Mouse (Mus musculus) heart, embryonic 11.5 days (tissue): Measurements from ENCODE around the gene 1190002N15Rik. TPM values are rescaled to one million over a fixed set of nuclear protein-coding genes. Genes with fewer than 3 reads are reported as not detected.

Source experiments
- ATAC-seq: fragments of 200-750 bp; cut with Nextera tagmentation; replicated peaks from 2 replicates; pipeline ENCODE4 v1.8.0; 2017; ENCODE audit warnings: moderate library complexity; ENCODE audit not compliant: insufficient number of reproducible peaks, low FRiP score, low TSS enrichment
- H3K27ac ChIP-seq: fragments of 300-500 bp; sonication (generic); 2 replicates; pipeline ENCODE4 v1.5.1; 2014; ENCODE audit warnings: mild to moderate bottlenecking, low read depth, low read length
- H3K27me3 ChIP-seq: fragments of 300-500 bp; sonication (generic); 2 replicates; pipeline ENCODE4 v1.6.1; 2014; ENCODE audit warnings: mild to moderate bottlenecking, low read length, mixed read lengths; ENCODE audit not compliant: control insufficient read depth, insufficient read depth
- H3K36me3 ChIP-seq: fragments of 300-500 bp; sonication (generic); 2 replicates; pipeline ENCODE4 v1.6.1; 2014; ENCODE audit warnings: mild to moderate bottlenecking, low read length, moderate library complexity, mixed read lengths; ENCODE audit not compliant: control insufficient read depth, insufficient read depth
- H3K4me1 ChIP-seq: fragments of 300-500 bp; sonication (generic); 2 replicates; pipeline ENCODE4 v1.6.1; 2014; ENCODE audit warnings: low read length; ENCODE audit not compliant: control insufficient read depth, insufficient read depth
- H3K4me2 ChIP-seq: fragments of 300-500 bp; sonication (generic); 2 replicates; pipeline ENCODE4 v1.6.1; 2014; ENCODE audit warnings: mild to moderate bottlenecking, moderate library complexity
- H3K4me3 ChIP-seq: fragments of 300-500 bp; sonication (generic); 2 replicates; pipeline ENCODE4 v1.5.1; 2014; ENCODE audit warnings: low read depth, low read length
- H3K9ac ChIP-seq: fragments of 300-500 bp; sonication (generic); 2 replicates; pipeline ENCODE4 v1.6.1; 2014; ENCODE audit warnings: mild to moderate bottlenecking, low read depth, low read length, moderate library complexity
- H3K9me3 ChIP-seq: fragments of 300-500 bp; sonication (generic); replicated peaks from 2 replicates; pipeline ENCODE4 v1.6.1; 2016; ENCODE audit warnings: low read length; ENCODE audit not compliant: control insufficient read depth
- WGBS: fragments of 180-500 bp; shearing (Covaris S2); extraction: QIAGEN DNeasy Blood & Tissue Kit; methylation state at CpG from one replicate; pipeline ENCODE4 v1.1.7; 2014; ENCODE audit not compliant: insufficient replicate concordance; 5-methylcytosine and 5-hydroxymethylcytosine counted together
- polyA plus RNA-seq: library from polyadenylated mRNA; unstranded; fragments of >200 nt; fragmentation: Nextera tagmentation; extraction: Ambion mirVana; gene quantifications from 2 replicates; pipeline ENCODE4 v1.2.1, GENCODE M21; 2014

The 1190002N15Rik gene
- 54.3 and 67.1 TPM in 2 replicates for polyA plus RNA-seq

DNA sequence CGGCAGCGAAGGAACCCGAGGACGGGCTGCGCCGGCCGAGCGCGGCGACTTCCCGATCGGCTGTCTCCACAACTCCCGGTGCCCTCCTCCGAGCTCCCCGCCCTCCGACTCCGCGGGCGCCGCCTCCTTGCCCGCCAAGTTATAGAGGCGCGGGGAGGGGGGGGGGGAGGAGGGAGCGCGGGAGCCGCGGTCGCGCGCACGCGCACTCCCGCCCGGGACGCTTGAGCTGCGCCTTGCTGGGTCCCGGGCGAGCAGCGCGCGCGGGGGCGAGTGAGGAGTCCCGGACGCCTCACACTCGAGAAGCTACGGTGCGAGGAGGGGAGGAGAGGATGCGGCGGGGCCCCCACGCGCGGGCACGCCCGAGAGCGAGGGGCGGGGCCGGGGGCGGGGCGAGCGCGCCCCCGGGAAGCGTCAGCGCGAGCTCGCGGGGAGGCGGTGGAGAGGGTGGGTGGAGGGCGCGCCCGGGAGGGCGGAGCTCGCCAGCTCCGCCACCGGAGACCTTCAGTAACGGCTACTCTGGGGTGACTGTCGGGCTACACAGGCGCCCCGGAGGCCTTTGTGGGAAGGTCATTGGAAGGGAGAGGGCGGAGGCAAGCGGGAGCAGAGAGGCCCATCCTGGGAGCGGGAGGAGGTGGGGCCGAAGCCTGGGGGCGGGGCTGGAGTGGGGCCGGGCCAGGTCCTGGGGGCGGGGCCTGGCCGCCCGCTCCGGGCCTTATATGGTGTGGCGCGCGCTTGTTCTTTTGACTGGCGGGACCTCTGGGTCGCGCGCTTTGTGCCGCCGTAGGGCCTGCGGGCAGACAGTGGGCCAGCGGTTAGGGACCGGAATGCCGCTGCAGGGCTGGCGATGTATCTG is at the start of gene 1190002N15Rik:
Gene 1190002N15Rik (minus strand): TSS at position 112 of the 853 bp plus-strand sequence.
- peak within 1 kb of the TSS; percentile 91 for H3K9ac ChIP-seq
- peak; percentile 90 for ATAC-seq
- no peaks in the 10 kb centered on the region for H3K27me3 ChIP-seq
- H3K4me1 ChIP-seq = peaks cover 2% of the 10 kb centered on the region; the same call in 1 of the 2 replicates
- no peaks in the 10 kb centered on the region for H3K9me3 ChIP-seq
- H3K4me3 ChIP-seq = peak within 1 kb of the TSS; percentile 83
- under 1% methylated on average over 76 of the region's 104 CpGs for WGBS
- peak within 1 kb of the TSS; percentile 87 for H3K4me2 ChIP-seq
- peak within 1 kb of the TSS; percentile 96 for H3K27ac ChIP-seq
- no peaks in the 10 kb centered on the region for H3K36me3 ChIP-seq

DNA sequence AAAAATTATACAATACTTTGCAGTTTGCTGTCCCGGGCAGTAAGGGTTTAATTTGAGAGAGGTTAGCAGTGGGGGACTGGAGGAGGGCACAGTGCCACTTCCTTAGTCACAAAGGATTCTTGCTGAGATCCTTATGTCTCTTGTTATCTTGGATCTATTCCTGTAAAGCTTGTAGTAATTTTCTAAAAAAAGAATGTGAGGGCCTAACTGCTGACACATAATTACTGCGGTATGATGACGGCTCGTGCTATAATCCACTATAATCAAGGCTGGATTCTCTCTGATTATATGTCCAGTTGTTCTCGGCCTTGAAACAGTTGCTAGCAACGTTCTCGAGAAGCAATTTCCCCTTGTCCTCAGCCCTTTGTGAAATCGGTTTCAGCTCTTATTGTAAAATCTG is 44.4 kb upstream of the 1190002N15Rik start:
- no peak for ATAC-seq
- Histone ChIP-seq H3K27ac (no peak overlapping the region), H3K9me3 (no peaks in the 10 kb centered on the region), H3K9ac (no peak overlapping the region), H3K4me3 (no peak overlapping the region), H3K4me2 (no peak overlapping the region), H3K36me3 (no peaks in the 10 kb centered on the region), H3K4me1 (0 out of 2 replicates have a peak, but pooled peaks cover 4% of the 10 kb centered on the region), H3K27me3 (no peaks in the 10 kb centered on the region)
- 59% methylated on average over 8 of the region's 8 CpGs for WGBS

DNA sequence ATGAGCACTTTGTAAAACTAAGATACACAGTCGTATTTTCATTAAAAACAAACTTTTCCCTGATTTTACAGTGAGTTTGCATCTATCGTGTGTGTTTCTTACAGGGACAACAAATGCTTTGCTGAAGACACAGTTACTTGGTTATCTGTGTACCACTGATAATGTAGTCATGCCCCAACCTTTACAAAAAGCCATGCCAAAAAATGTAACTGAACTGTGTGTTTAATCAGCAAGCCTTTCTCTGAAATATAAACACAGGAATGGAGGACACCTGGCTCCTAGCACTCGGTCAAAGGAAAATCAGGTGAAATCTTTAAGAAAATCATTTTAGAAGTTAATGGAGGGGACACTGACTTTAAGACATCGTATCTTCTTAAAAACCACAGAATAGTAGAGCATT is 43.8 kb upstream of the 1190002N15Rik start:
- H3K9me3 ChIP-seq = no peaks in the 10 kb centered on the region
- no peak overlapping the region for H3K4me2 ChIP-seq
- WGBS = 74% methylated on average over 4 of the region's 4 CpGs
- H3K4me1 ChIP-seq = 0 out of 2 replicates have a peak, but pooled peaks cover 4% of the 10 kb centered on the region
- H3K27me3 ChIP-seq = no peaks in the 10 kb centered on the region
- no peak for ATAC-seq
- H3K27ac ChIP-seq = no peak overlapping the region
- H3K36me3 ChIP-seq = no peaks in the 10 kb centered on the region
- H3K4me3 ChIP-seq = no peak overlapping the region
- no peak overlapping the region for H3K9ac ChIP-seq

GRCm38 (mm10) chr9:94580071-94580737 is 42.3 kb upstream of the 1190002N15Rik start:
- no peaks in the 10 kb centered on the region for H3K27me3 ChIP-seq
- no peaks in the 10 kb centered on the region for H3K9me3 ChIP-seq
- H3K4me1 ChIP-seq = 0 out of 2 replicates have a peak, but pooled peaks cover 4% of the 10 kb centered on the region
- H3K9ac ChIP-seq = no peak overlapping the region
- no peak overlapping the region for H3K4me2 ChIP-seq
- H3K36me3 ChIP-seq = no peaks in the 10 kb centered on the region
- ATAC-seq = no peak
- no peak overlapping the region for H3K4me3 ChIP-seq
- no peak overlapping the region for H3K27ac ChIP-seq
- 87% methylated on average over 3 of the region's 3 CpGs for WGBS

DNA sequence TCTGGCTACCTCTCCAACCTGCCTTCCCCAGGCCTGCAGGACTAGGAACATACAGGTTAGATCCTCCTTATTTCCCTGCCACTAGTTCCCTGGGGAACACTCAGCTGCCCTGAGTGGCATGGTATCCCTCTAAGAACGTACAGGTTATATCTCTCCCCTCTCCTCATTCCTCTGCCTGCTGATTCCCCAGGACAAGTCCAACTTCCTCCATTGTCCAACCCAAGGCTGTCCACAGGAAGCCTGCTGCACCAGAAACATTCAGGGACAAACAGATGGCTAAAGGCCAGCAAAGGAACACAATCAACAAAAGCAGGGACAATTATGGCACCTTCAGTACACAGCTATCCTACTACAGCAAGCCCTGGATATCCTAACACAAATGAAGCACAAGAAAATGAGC is 33.9 kb upstream of the 1190002N15Rik start:
- ATAC-seq = no peak
- 34% methylated on average over 1 of the region's 1 CpGs for whole genome bisulfite sequencing

DNA sequence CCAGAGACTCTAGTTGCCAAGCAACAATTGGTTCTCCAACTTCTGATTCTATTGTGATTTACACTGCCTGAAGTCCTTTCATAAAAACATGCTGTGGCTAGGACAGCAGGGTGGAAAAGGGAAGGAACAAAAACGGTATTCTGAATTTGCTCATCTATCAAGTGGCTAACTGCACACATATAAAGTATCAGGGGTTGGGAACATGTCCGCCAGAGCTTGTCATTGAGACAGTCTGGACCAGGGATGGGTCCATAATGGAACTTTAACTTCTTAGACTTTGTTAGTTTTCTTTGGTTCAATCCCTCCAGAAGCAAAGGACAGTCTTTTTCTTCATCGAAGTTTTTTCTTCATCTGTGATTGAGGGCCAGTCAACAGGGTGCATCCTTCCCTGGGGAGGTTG is 30.5 kb upstream of the 1190002N15Rik start:
- ATAC-seq = no peak
- no peak overlapping the region for H3K4me2 ChIP-seq
- 83% methylated on average over 3 of the region's 3 CpGs for WGBS

More for the DNA sequence above, 33.9 kb upstream of the 1190002N15Rik start:
- H3K4me2 ChIP-seq = no peak overlapping the region
- H3K9me3 ChIP-seq = no peaks in the 10 kb centered on the region
- H3K9ac ChIP-seq = no peak overlapping the region
- H3K36me3 ChIP-seq = no peaks in the 10 kb centered on the region
- no peaks in the 10 kb centered on the region for H3K27me3 ChIP-seq
- no peak overlapping the region for H3K27ac ChIP-seq
- H3K4me1 ChIP-seq = no peaks in the 10 kb centered on the region
- no peak overlapping the region for H3K4me3 ChIP-seq

DNA sequence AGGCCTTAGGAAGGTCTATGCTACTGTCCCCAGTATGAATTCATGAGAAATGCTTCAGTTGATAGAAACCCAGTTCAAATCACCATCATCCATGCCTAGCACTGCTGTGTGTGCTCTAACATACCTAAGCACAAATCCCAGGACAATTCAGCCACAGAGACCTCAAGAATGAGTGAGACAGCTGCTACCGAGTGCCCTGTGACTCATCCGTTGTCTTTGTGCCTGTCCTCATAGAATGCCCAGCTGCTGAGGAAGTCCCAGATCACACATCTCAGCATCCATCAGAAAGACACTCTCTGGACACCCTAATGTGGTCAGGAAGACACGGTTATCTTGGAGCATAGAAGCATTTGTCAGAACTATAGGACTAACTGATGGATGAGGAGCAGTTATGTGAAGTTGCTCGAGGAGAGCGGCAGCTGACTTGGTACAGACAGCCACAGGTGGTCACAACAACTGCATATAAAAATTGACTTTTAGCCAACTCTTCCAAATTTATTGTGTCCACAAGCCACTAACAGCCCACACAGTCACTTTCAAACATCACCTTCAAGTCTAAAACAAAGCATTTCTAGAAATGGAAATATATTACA is 29.9 kb upstream of the 1190002N15Rik start:
- no peak for ATAC-seq
- Histone ChIP-seq H3K27me3 (no peaks in the 10 kb centered on the region), H3K9ac (no peak overlapping the region), H3K9me3 (no peaks in the 10 kb centered on the region), H3K36me3 (no peaks in the 10 kb centered on the region), H3K4me1 (no peaks in the 10 kb centered on the region), H3K27ac (no peak overlapping the region), H3K4me3 (no peak overlapping the region), H3K4me2 (no peak overlapping the region)
- WGBS = 75% methylated on average over 5 of the region's 5 CpGs

More for the DNA sequence above, 30.5 kb upstream of the 1190002N15Rik start:
- H3K27me3 ChIP-seq = no peaks in the 10 kb centered on the region
- no peaks in the 10 kb centered on the region for H3K36me3 ChIP-seq
- no peak overlapping the region for H3K4me3 ChIP-seq
- no peak overlapping the region for H3K9ac ChIP-seq
- no peak overlapping the region for H3K27ac ChIP-seq
- H3K9me3 ChIP-seq = no peaks in the 10 kb centered on the region
- H3K4me1 ChIP-seq = no peaks in the 10 kb centered on the region

DNA sequence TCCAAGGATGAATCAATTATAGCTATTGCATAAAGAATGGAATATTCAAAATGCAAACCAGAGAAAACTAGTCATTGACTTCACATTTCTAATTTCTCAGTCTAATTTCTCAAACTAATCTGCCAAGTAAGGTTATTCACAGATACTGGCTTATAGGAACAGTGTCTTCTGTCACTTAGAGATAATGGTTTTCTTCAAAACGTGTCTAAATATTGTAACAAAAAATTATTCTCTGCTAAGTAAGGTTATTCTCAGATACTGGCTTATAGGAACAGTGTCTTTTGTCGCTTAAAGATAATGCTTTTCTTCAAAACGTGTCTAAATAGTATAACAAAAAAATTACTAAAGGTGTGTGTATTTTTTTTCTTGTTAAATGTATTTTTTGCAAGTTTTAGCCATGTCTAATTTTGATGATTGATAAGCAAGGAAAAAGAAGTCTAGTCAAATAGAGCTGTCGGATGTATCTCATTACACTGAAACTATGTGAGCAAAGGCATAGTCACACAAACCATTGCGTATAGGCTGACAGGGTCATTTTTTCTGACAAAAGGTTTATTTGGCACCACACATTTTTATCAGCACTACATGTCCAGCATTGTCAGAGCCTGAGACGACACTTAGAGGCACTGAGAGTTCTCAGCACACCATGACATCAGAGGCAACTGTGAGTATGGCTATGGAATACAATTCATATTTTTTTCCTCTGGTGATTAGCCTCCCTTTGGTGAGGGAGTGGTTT is 19.1 kb upstream of the 1190002N15Rik start:
- 65% methylated on average over 6 of the region's 6 CpGs for WGBS
- no peaks in the 10 kb centered on the region for H3K4me1 ChIP-seq
- ATAC-seq = no peak

More for the DNA sequence above, 19.1 kb upstream of the 1190002N15Rik start:
- H3K9me3 ChIP-seq = no peaks in the 10 kb centered on the region
- no peak overlapping the region for H3K4me2 ChIP-seq
- H3K36me3 ChIP-seq = no peaks in the 10 kb centered on the region
- no peaks in the 10 kb centered on the region for H3K27me3 ChIP-seq
- H3K27ac ChIP-seq = no peak overlapping the region
- H3K9ac ChIP-seq = no peak overlapping the region
- H3K4me3 ChIP-seq = no peak overlapping the region
